Mouse (Mus musculus): ENCODE data around the gene Clip1.
"Not testable (repeated sequence)": the region's sequence is repeated elsewhere in the genome, so short reads cannot be mapped to it uniquely, and the experiment has no call there.

Gene Clip1

GRCm38 (mm10) chr5:123684221-123685144 is at the start of gene Clip1:
Clip1 (minus strand) TSS chr5:123684618.
- DNase-seq (ENCODE audit: low read depth, low spot score), result peak; percentile 55

- no peak for DNase-seq (ENCODE audit: low read depth, low spot score)
These were observed 46.6 kb upstream of the Clip1 start for GRCm38 (mm10) chr5:123730981-123731380.

GRCm38 (mm10) chr5:123723816-123724215 is 39.4 kb upstream of the Clip1 start:
- DNase-seq (ENCODE audit: low read depth, low spot score), result not testable (repeated sequence)

GRCm38 (mm10) chr5:123720328-123721311 is 36.2 kb upstream of the Clip1 start, which contains the start of gene Zcchc8:
Zcchc8 (minus strand) TSS chr5:123721100.
- DNase-seq (ENCODE audit: low read depth, low spot score), result peak; percentile 98

GRCm38 (mm10) chr5:123714622-123715021 is 30.2 kb upstream of the Clip1 start:
- no peak for DNase-seq (ENCODE audit: low read depth, low spot score)

- no peak for DNase-seq (ENCODE audit: low read depth, low spot score)
These were observed 29.4 kb upstream of the Clip1 start for GRCm38 (mm10) chr5:123713782-123714181.

- DNase-seq (ENCODE audit: low read depth, low spot score), result no peak
These were observed 25.2 kb upstream of the Clip1 start for GRCm38 (mm10) chr5:123709571-123709970.

GRCm38 (mm10) chr5:123708598-123708997 is 24.2 kb upstream of the Clip1 start:
- no peak for DNase-seq (ENCODE audit: low read depth, low spot score)

GRCm38 (mm10) chr5:123700625-123701024 is 16.2 kb upstream of the Clip1 start:
- no peak for DNase-seq (ENCODE audit: low read depth, low spot score)

- DNase-seq (ENCODE audit: low read depth, low spot score), result peak; percentile 75
These were observed 14.8 kb upstream of the Clip1 start for GRCm38 (mm10) chr5:123699198-123699597.

GRCm38 (mm10) chr5:123696961-123697360 is 12.5 kb upstream of the Clip1 start:
- DNase-seq (ENCODE audit: low read depth, low spot score), result no peak

GRCm38 (mm10) chr5:123696244-123696643 is 11.8 kb upstream of the Clip1 start:
- no peak for DNase-seq (ENCODE audit: low read depth, low spot score)

GRCm38 (mm10) chr5:123694468-123694867 is 10.1 kb upstream of the Clip1 start:
- DNase-seq (ENCODE audit: low read depth, low spot score), result no peak

GRCm38 (mm10) chr5:123683377-123684220 is 819 bp downstream of the Clip1 start:
- peak; percentile 57 for DNase-seq (ENCODE audit: low read depth, low spot score)

GRCm38 (mm10) chr5:123683043-123683376 is 1.4 kb downstream of the Clip1 start:
- peak; percentile 62 for DNase-seq (ENCODE audit: low read depth, low spot score)

- no peak for DNase-seq (ENCODE audit: low read depth, low spot score)
These were observed 2.0 kb downstream of the Clip1 start for GRCm38 (mm10) chr5:123682372-123682771.

GRCm38 (mm10) chr5:123679546-123680263 is 4.7 kb downstream of the Clip1 start:
- DNase-seq (ENCODE audit: low read depth, low spot score), result no peak

GRCm38 (mm10) chr5:123679106-123679505 is 5.3 kb downstream of the Clip1 start:
- no peak for DNase-seq (ENCODE audit: low read depth, low spot score)

- DNase-seq (ENCODE audit: low read depth, low spot score), result no peak
These were observed 8.7 kb downstream of the Clip1 start for GRCm38 (mm10) chr5:123675717-123676116.

- no peak for DNase-seq (ENCODE audit: low read depth, low spot score)
These were observed 9.2 kb downstream of the Clip1 start for GRCm38 (mm10) chr5:123675221-123675620.

- DNase-seq (ENCODE audit: low read depth, low spot score), result no peak
These were observed 13.0 kb downstream of the Clip1 start for GRCm38 (mm10) chr5:123671473-123671820.
